18 mouse cellular contexts compared by ENCODE assay signal in the genomic region with DNA sequence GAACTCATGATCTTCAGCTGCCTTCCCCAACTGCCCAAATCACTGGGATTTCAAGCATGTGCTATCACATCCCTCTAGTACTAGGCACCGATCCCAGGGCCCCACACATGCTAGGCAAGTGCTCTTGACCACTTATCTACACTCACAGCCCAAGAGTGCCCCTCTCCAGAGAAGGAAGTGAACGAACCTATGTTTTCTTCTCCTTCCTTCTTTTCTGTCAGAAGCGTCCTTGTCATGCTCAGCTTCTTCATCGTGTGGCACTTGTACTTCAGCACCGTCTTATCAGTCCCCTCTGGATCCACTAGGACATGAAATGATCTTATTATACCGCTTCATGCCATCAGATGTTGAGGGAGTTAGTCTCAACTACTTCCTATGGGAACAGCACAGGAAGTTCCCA. TPM values are rescaled to one million over a fixed set of nuclear protein-coding genes. Genes with fewer than 3 reads are reported as not detected.
DNase-seq lines count a peak whose midpoint lies in the region; TF ChIP-seq lines count a peak whose summit lies in the region.
"Had no signal": no experiment of that assay in that cellular context is flagged by ENCODE, and none has a peak within 500 bp of the region (broad histone marks: within the 10 kb centered on the region; RNA-seq: fewer than 3 reads in every experiment).

No protein-coding gene starts in this region.

- TF ChIP-seq RAD21 in MEL (IDR thresholded peaks at IDR 0.05; ENCODE audit: low read depth, low read length) = no peak

- TF ChIP-seq CTCF in MEL (IDR thresholded peaks at IDR 0.05 in 2 of 3, conservative IDR thresholded peaks at IDR 0.05 in 1 of 3; ENCODE audit: control insufficient read depth in 1 of 3, insufficient read depth in 1 of 3, low read depth in 2 of 3, low read length in 3 of 3, poor library complexity in 1 of 3, severe bottlenecking in 1 of 3) = no peak

- peak overlapping the region; percentile 14; the same call in 1 of the 2 replicates for H3K27ac ChIP-seq in MEL (ENCODE audit: control insufficient read depth, low read depth, low read length)

- no peaks in the 10 kb centered on the region for H3K27me3 ChIP-seq in MEL (ENCODE audit: control insufficient read depth in 1 of 2, insufficient read depth in 2 of 2, low read length in 2 of 2)
- H3K27me3 ChIP-seq: CH12.LX, Patski had no signal

- DNase-seq in MEL (ENCODE audit: low read depth, low spot score) = peak; percentile 76
- peak; percentile 66 for DNase-seq in MEL-GATA-1-ER (ENCODE audit: extremely low read depth, low read depth)
- no peak for DNase-seq in layer of hippocampus, adult 8-10 months (ENCODE audit: low spot score in 2 of 2)
- no peak for DNase-seq in layer of hippocampus, adult 9-10 months (ENCODE audit: low spot score)
- DNase-seq: adrenal gland, adult 8-10 months; adrenal gland, postnatal 10 days; adrenal gland, postnatal 14 days; adrenal gland, postnatal 25 days; adrenal gland, postnatal 36 days; B cell, adult 2 months; cerebellum, adult 11 months; cerebellum, adult 11-12 months; cerebellum, adult 18-20 months; cerebellum, adult 2 months; cerebellum, adult 8-10 months had no signal

- no peak overlapping the region for H3K9ac ChIP-seq in MEL (ENCODE audit: control insufficient read depth, low read depth, low read length, poor library complexity, severe bottlenecking)

- no peak overlapping the region for H3K4me3 ChIP-seq in MEL (ENCODE audit: control insufficient read depth in 1 of 2, insufficient read depth in 1 of 2, low read depth in 2 of 2, low read length in 2 of 2)

- H3K79me2 ChIP-seq in MEL (ENCODE audit: control insufficient read depth, insufficient read depth, low read length, poor library complexity) = peaks cover 7% of the 10 kb centered on the region

- no peak for TF ChIP-seq EP300 in MEL (IDR thresholded peaks at IDR 0.05; ENCODE audit: low read depth in 1 of 2, low read length in 2 of 2)

- H3K9me3 ChIP-seq in MEL (replicated peaks; ENCODE audit: insufficient read depth, low read length) = no peaks in the 10 kb centered on the region
- H3K9me3 ChIP-seq: G1E had no signal

- TF ChIP-seq POLR2A in MEL (IDR thresholded peaks at IDR 0.05; ENCODE audit: control insufficient read depth in 1 of 2, insufficient read depth in 1 of 2, low read depth in 1 of 2, low read length in 2 of 2, poor library complexity in 1 of 2) = no peak

- peaks cover 2 to 18% of the 10 kb centered on the region in 2 experiments for H3K4me1 ChIP-seq in MEL (ENCODE audit: control insufficient read depth in 1 of 2, insufficient read depth in 2 of 2, low read length in 2 of 2)

- peaks cover 2 to 17% of the 10 kb centered on the region in 2 experiments; a peak in 3 of 4 replicates for H3K36me3 ChIP-seq in MEL (ENCODE audit: control insufficient read depth in 1 of 2, insufficient read depth in 2 of 2, low read length in 2 of 2)

TF ChIP-seq in MEL, 35 proteins besides CTCF, POLR2A, EP300 and RAD21:
- TF ChIP-seq TBP (IDR thresholded peaks at IDR 0.05; ENCODE audit: low read depth, low read length) = peak; percentile 81
- TF ChIP-seq CHD1 (IDR thresholded peaks at IDR 0.05; ENCODE audit: low read depth, low read length) = no peak
- peak; percentile 66 for TF ChIP-seq TAL1 (IDR thresholded peaks at IDR 0.05; ENCODE audit: low read length)
- peak; percentile 62 for TF ChIP-seq GATA1 (IDR thresholded peaks at IDR 0.05; ENCODE audit: low read depth, low read length)
- no peak for TF ChIP-seq ETS1 (IDR thresholded peaks at IDR 0.05; ENCODE audit: low read depth, low read length)

RNA-seq across cellular contexts. Expression of a gene that starts 4.1 kb away (rescaled TPM):
- 104 and 122 TPM in 2 replicates for total RNA-seq in MEL (2012; rRNA removed)
- 10 to 100 TPM in 1 of 2 experiments, not detected in 1; 92.8 TPM for polyA plus RNA-seq in MEL (2012; ENCODE audit: insufficient read depth in 1 of 2, insufficient read length in 2 of 2, low read depth in 1 of 2, low replicate concordance in 2 of 2, missing spikeins in 1 of 2)
- total RNA-seq in layer of hippocampus, adult 8-10 months (2022) = 10 to 100 TPM; 16.2 to 23.9 (median 22.2) TPM

RNA-seq across cellular contexts. Expression of a gene that starts 6.9 kb away (rescaled TPM):
- 41.6 and 42.0 TPM in 2 replicates for total RNA-seq in MEL (2012; rRNA removed)
- polyA plus RNA-seq in MEL (2012; ENCODE audit: insufficient read depth in 1 of 2, insufficient read length in 2 of 2, low read depth in 1 of 2, low replicate concordance in 2 of 2, missing spikeins in 1 of 2) = 10 to 100 TPM in 1 of 2 experiments, not detected in 1; 56.6 TPM
- total RNA-seq in layer of hippocampus, adult 8-10 months (2022) = 10 to 100 TPM; 22.3 to 27.2 (median 23.9) TPM

RNA-seq across cellular contexts. Expression of a gene that starts 51.0 kb away (rescaled TPM):
- total RNA-seq in MEL (2012; rRNA removed) = 84.7 and 102 TPM in 2 replicates
- 10 to 100 TPM in 1 of 2 experiments, not detected in 1; 81.2 TPM for polyA plus RNA-seq in MEL (2012; ENCODE audit: insufficient read depth in 1 of 2, insufficient read length in 2 of 2, low read depth in 1 of 2, low replicate concordance in 2 of 2, missing spikeins in 1 of 2)
- total RNA-seq in layer of hippocampus, adult 8-10 months (2022) = 10 to 100 TPM; 72.0 to 95.1 (median 79.5) TPM

Comparison
In these comparisons a context has a peak if more than half of its experiments do, and no peak if none do; other contexts are left out.
1. DNase-seq: peak in MEL (single experiment) and MEL-GATA-1-ER (single experiment); none in layer of hippocampus, adult 8-10 months (0 of 2) and layer of hippocampus, adult 9-10 months (single experiment).